Mouse (Mus musculus) liver, adult 2 months (tissue): ENCODE results near the gene Degs2.

Experiments
- CTCF ChIP-seq: fragments of 200-500 bp; IDR thresholded peaks from 2 replicates; pipeline ENCODE4 v1.5.1; 2011; ENCODE audit warnings: low read depth, low read length, control low read depth
- POLR2A ChIP-seq: fragments of 200-500 bp; IDR thresholded peaks from 2 replicates; pipeline ENCODE4 v1.6.1; 2011; ENCODE audit warnings: low read length, control low read depth; ENCODE audit not compliant: insufficient read depth; ENCODE audit errors: extremely low read depth

DNA sequence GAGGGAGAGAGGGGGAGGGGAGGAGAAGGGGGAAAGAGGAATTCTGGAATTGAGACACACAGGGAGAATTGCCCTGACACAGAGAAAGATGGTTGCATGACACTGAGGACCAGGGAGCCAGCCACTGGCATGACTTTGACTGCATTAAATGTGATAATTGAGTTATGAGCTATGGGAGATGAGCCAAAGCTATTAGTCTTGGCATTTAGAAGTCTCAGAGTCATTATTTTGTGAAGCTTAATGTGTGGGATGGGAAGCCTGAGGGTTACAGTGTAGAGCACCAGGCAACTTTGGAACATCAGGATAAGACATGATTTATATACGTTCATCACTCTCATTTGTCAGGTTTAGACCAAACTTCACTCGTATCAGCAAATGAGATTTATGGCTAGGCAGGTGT is 39.4 kb upstream of the Degs2 start:
- TF ChIP-seq CTCF: no peak
- TF ChIP-seq POLR2A: no peak
